Comparison of ENCODE assay signal across 21 mouse cellular contexts in genomic region chr4:138331647-138332046, GRCm38 (mm10). TPM values are rescaled to one million over a fixed set of nuclear protein-coding genes. Genes with fewer than 3 reads are reported as not detected.
DNase-seq lines count a peak whose midpoint lies in the region; ATAC-seq and TF ChIP-seq lines count a peak whose summit lies in the region.
"Had no signal": no experiment of that assay in that cellular context is flagged by ENCODE, and none has a peak within 500 bp of the region (broad histone marks: within the 10 kb centered on the region; RNA-seq: fewer than 3 reads in every experiment).

No protein-coding gene starts in this region.

- no peak overlapping the region for H3K9ac ChIP-seq in hindbrain, postnatal 0 days (replicated peaks; ENCODE audit: low read length)
- H3K9ac ChIP-seq: forebrain, embryonic 15.5 days; hindbrain, embryonic 15.5 days; limb, embryonic 13.5 days; liver, embryonic 13.5 days; lung, embryonic 15.5 days had no signal

- 73% methylated on average over 9 of the region's 9 CpGs for WGBS in hindbrain, postnatal 0 days
- WGBS in hindbrain, embryonic 10.5 days: 85% methylated on average over 9 of the region's 9 CpGs

- no peaks in the 10 kb centered on the region for H3K27me3 ChIP-seq in hindbrain, postnatal 0 days (ENCODE audit: insufficient read depth, low read length)
- H3K27me3 ChIP-seq in hindbrain, embryonic 10.5 days (ENCODE audit: insufficient read depth, poor library complexity, severe bottlenecking): peaks cover 14% of the 10 kb centered on the region
- H3K27me3 ChIP-seq: hindbrain, embryonic 15.5 days had no signal

- DNase-seq in cerebellum, adult 11-12 months: no peak
- DNase-seq in hindbrain, postnatal 0 days (ENCODE audit: low spot score): peak; percentile 13
- no peak for DNase-seq in hindbrain, embryonic 10.5 days (ENCODE audit: low spot score)
- DNase-seq in 3T3-L1 (ENCODE audit: low read depth, low spot score): peak; percentile 13
- DNase-seq in cerebellum, postnatal 25 days: peak; percentile 58 to 71
- DNase-seq in urinary bladder, adult 18-20 months (ENCODE audit: low spot score in 2 of 2): no peak
- DNase-seq in natural killer cell, adult 2 months (ENCODE audit: low spot score in 2 of 2): no peak
- DNase-seq: adrenal gland, postnatal 25 days; heart, adult 2 months; heart, postnatal 36 days; liver, embryonic 13.5 days; right cerebral cortex, postnatal 14 days had no signal

- no peak overlapping the region for H3K4me2 ChIP-seq in hindbrain, postnatal 0 days (ENCODE audit: low read depth, low read length)
- H3K4me2 ChIP-seq: forebrain, embryonic 15.5 days; hindbrain, embryonic 15.5 days; limb, embryonic 13.5 days; liver, embryonic 13.5 days; lung, embryonic 15.5 days; midbrain, embryonic 11.5 days had no signal

- H3K4me1 ChIP-seq in hindbrain, postnatal 0 days (ENCODE audit: insufficient read depth, low read length): no peaks in the 10 kb centered on the region
- 0 out of 2 replicates have a peak, but pooled peaks cover 12% of the 10 kb centered on the region for H3K4me1 ChIP-seq in hindbrain, embryonic 10.5 days (replicated peaks)
- H3K4me1 ChIP-seq: limb, embryonic 13.5 days; lung, embryonic 15.5 days had no signal

- TF ChIP-seq CTCF in hindbrain, postnatal 0 days (IDR thresholded peaks at IDR 0.05; ENCODE audit: low read depth): peak; percentile 27; the same call in 1 of the 2 replicates

- H3K9me3 ChIP-seq in hindbrain, postnatal 0 days (ENCODE audit: low read length): no peaks in the 10 kb centered on the region
- H3K9me3 ChIP-seq in hindbrain, embryonic 10.5 days: no peaks in the 10 kb centered on the region
- H3K9me3 ChIP-seq: forebrain, embryonic 15.5 days; hindbrain, embryonic 15.5 days; liver, embryonic 13.5 days; lung, embryonic 15.5 days had no signal

- no peak overlapping the region for H3K4me3 ChIP-seq in hindbrain, postnatal 0 days (ENCODE audit: low read length)
- no peak overlapping the region for H3K4me3 ChIP-seq in hindbrain, embryonic 10.5 days
- H3K4me3 ChIP-seq: forebrain, embryonic 15.5 days; heart, adult 2 months; hindbrain, embryonic 15.5 days; limb, embryonic 13.5 days; liver, embryonic 13.5 days; lung, embryonic 15.5 days had no signal

- H3K27ac ChIP-seq in hindbrain, postnatal 0 days: no peak overlapping the region
- H3K27ac ChIP-seq in hindbrain, embryonic 10.5 days: no peak overlapping the region
- H3K27ac ChIP-seq: forebrain, embryonic 15.5 days; heart, adult 2 months; hindbrain, embryonic 15.5 days; limb, embryonic 13.5 days; liver, embryonic 13.5 days; lung, embryonic 15.5 days; macrophage had no signal

- H3K36me3 ChIP-seq in hindbrain, postnatal 0 days (ENCODE audit: insufficient read depth, low read length): no peaks in the 10 kb centered on the region
- H3K36me3 ChIP-seq in hindbrain, embryonic 10.5 days: no peaks in the 10 kb centered on the region
- H3K36me3 ChIP-seq: forebrain, embryonic 15.5 days; hindbrain, embryonic 15.5 days; limb, embryonic 13.5 days; liver, embryonic 13.5 days; lung, embryonic 15.5 days had no signal

- peak; percentile 56; the same call in 1 of the 2 replicates for ATAC-seq in cerebellum, adult (ENCODE audit: insufficient number of reproducible peaks, low FRiP score, low TSS enrichment)
- no peak for ATAC-seq in hindbrain, postnatal 0 days
- ATAC-seq: CD4-positive, CD25-positive, alpha-beta regulatory T cell, adult 4 months; forebrain, embryonic 15.5 days; intestine, embryonic 16.5 days had no signal

RNA-seq across cellular contexts. Expression of gene Pink1, which starts 5.5 kb away (rescaled TPM):
- total RNA-seq in hindbrain, postnatal 0 days (2014; rRNA removed): 288 and 303 TPM in 2 replicates
- polyA plus RNA-seq in hindbrain, postnatal 0 days (2015; fragmentation: Nextera tagmentation; extraction: Ambion mirVana): 143 and 144 TPM in 2 replicates
- 35.0 and 52.2 TPM in 2 replicates for polyA plus RNA-seq in hindbrain, embryonic 10.5 days (2016; fragmentation: Nextera tagmentation; extraction: Ambion mirVana)

RNA-seq across cellular contexts. Expression of gene Ddost, which starts 27.1 kb away (rescaled TPM):
- 232 and 241 TPM in 2 replicates for total RNA-seq in hindbrain, postnatal 0 days (2014; rRNA removed)
- 216 and 218 TPM in 2 replicates for polyA plus RNA-seq in hindbrain, postnatal 0 days (2015; fragmentation: Nextera tagmentation; extraction: Ambion mirVana)
- 274 and 292 TPM in 2 replicates for polyA plus RNA-seq in hindbrain, embryonic 10.5 days (2016; fragmentation: Nextera tagmentation; extraction: Ambion mirVana)

RNA-seq across cellular contexts. Expression of gene Cda, which starts 36.1 kb away (rescaled TPM):
- 9.5 and 20.5 TPM in 2 replicates for total RNA-seq in hindbrain, postnatal 0 days (2014; rRNA removed)
- polyA plus RNA-seq in hindbrain, postnatal 0 days (2015; fragmentation: Nextera tagmentation; extraction: Ambion mirVana): 12.1 and 15.1 TPM in 2 replicates
- 2.2 and 4.1 TPM in 2 replicates for polyA plus RNA-seq in hindbrain, embryonic 10.5 days (2016; fragmentation: Nextera tagmentation; extraction: Ambion mirVana)
- polyA plus RNA-seq: CD4-positive, CD25-positive, alpha-beta regulatory T cell, adult 4 months; macrophage had no signal

Comparison
In these comparisons a context has a peak if more than half of its experiments do, and no peak if none do; other contexts are left out.
1. DNase-seq: peak in hindbrain, postnatal 0 days (single experiment), 3T3-L1 (single experiment) and cerebellum, postnatal 25 days (2 of 2); none in cerebellum, adult 11-12 months (single experiment), hindbrain, embryonic 10.5 days (single experiment), urinary bladder, adult 18-20 months (0 of 2) and natural killer cell, adult 2 months (0 of 2).